In the genomic region with DNA sequence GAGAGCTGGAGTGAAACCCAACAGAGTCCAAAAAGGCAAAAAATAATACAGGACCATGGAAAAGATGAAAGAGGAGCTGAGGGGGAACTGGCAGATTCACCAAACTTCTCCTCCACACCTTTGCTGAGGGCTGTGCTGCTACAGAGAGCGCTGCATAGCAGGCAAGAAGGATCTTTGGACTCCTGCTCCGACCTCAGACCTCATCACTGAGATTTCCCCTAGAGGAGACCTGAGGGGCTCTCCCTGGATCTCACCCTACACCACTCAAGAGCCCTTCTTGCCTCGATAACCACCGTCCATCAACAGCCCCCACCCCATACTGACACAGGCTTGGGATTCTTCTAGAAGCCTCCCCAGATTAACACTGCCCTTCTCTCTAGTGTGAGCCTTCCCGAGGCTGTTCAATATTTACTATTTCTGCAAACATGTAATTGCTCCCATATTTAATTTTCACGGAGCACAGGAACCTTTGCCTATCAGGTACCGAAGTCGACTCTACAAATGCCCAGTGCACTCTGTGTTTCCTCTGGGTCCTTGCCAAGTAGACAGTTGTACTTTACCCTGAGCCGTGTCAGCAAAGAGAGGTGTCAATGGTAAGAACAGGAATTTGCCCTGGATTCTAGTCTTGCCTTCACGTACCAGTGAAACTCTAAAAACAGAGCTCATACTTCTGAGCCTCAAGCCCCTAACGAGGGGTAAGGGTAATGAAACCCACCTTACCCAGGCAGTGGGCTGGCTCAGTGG, we compare ENCODE assay signal across 22 mouse cellular contexts.
A peak's percentile ranks its signal among the peaks of the same experiment; 100 is the strongest.
DNase-seq lines count a peak whose midpoint lies in the region; ATAC-seq and TF ChIP-seq lines count a peak whose summit lies in the region.
"Had no signal": no experiment of that assay in that cellular context is flagged by ENCODE, and none has a peak within 500 bp of the region (broad histone marks: within the 10 kb centered on the region; RNA-seq: fewer than 3 reads in every experiment).

No protein-coding gene starts in this region.

- ATAC-seq in kidney, embryonic 16.5 days (ENCODE audit: low FRiP score, low TSS enrichment) = no peak
- ATAC-seq in kidney, postnatal 0 days (replicated peaks; ENCODE audit: low FRiP score, low read depth) = peak; percentile 59
- ATAC-seq in liver, postnatal 0 days = peak; percentile 72
- ATAC-seq: activated CD4-positive, CD25-positive, alpha-beta regulatory T cell, adult 4 months; CD4-positive, CD25-positive, alpha-beta regulatory T cell, adult 4 months; inflammation-experienced regulatory T-cells, adult 6 months; midbrain, embryonic 13.5 days had no signal

- no peak for TF ChIP-seq CTCF in kidney, adult 2 months (conservative IDR thresholded peaks at IDR 0.05; ENCODE audit: insufficient read depth, insufficient read length, low read depth, low read length)
- TF ChIP-seq CTCF in kidney, postnatal 0 days (IDR thresholded peaks at IDR 0.05; ENCODE audit: low read depth) = no peak
- no peak for TF ChIP-seq CTCF in liver, postnatal 0 days (IDR thresholded peaks at IDR 0.05; ENCODE audit: low read depth)

- TF ChIP-seq POLR2A in kidney, adult 2 months (IDR thresholded peaks at IDR 0.05; ENCODE audit: low read depth, low read length) = no peak

- TF ChIP-seq EP300 in liver, postnatal 0 days (IDR thresholded peaks at IDR 0.05; ENCODE audit: low read depth) = no peak

- no peak overlapping the region for H3K9ac ChIP-seq in kidney, embryonic 16.5 days (replicated peaks; ENCODE audit: low read length)
- no peak overlapping the region for H3K9ac ChIP-seq in kidney, postnatal 0 days (ENCODE audit: low read depth, low read length)
- H3K9ac ChIP-seq in liver, postnatal 0 days (replicated peaks) = no peak overlapping the region
- H3K9ac ChIP-seq: hindbrain, embryonic 13.5 days; liver, embryonic 13.5 days; midbrain, embryonic 13.5 days; neural tube, embryonic 12.5 days had no signal

- H3K4me1 ChIP-seq in kidney, adult 2 months (ENCODE audit: control insufficient read depth, insufficient read depth, low read length) = peaks cover 8% of the 10 kb centered on the region; the same call in 1 of the 2 replicates
- H3K4me1 ChIP-seq in kidney, embryonic 16.5 days (ENCODE audit: insufficient read depth, low read length) = no peaks in the 10 kb centered on the region
- H3K4me1 ChIP-seq in kidney, postnatal 0 days (replicated peaks; ENCODE audit: insufficient read depth, low read length) = no peaks in the 10 kb centered on the region
- no peaks in the 10 kb centered on the region for H3K4me1 ChIP-seq in liver, postnatal 0 days (ENCODE audit: insufficient read depth)
- H3K4me1 ChIP-seq: liver, embryonic 13.5 days; midbrain, embryonic 13.5 days; neural tube, embryonic 12.5 days had no signal

- no peak overlapping the region for H3K4me3 ChIP-seq in kidney, adult 2 months (ENCODE audit: insufficient read depth, low read depth, low read length)
- H3K4me3 ChIP-seq in kidney, embryonic 16.5 days (ENCODE audit: low read length) = no peak overlapping the region
- H3K4me3 ChIP-seq in kidney, postnatal 0 days (replicated peaks; ENCODE audit: low read depth, low read length) = no peak overlapping the region
- H3K4me3 ChIP-seq in liver, postnatal 0 days (ENCODE audit: low read depth, low read length) = no peak overlapping the region
- H3K4me3 ChIP-seq: forebrain, embryonic 10.5 days; hindbrain, embryonic 13.5 days; liver, embryonic 13.5 days; midbrain, embryonic 13.5 days; neural tube, embryonic 12.5 days had no signal

- H3K9me3 ChIP-seq in kidney, embryonic 16.5 days (ENCODE audit: low read length) = no peaks in the 10 kb centered on the region
- no peaks in the 10 kb centered on the region for H3K9me3 ChIP-seq in kidney, postnatal 0 days (replicated peaks; ENCODE audit: low read length)
- H3K9me3 ChIP-seq in liver, postnatal 0 days (ENCODE audit: low read length) = no peaks in the 10 kb centered on the region
- H3K9me3 ChIP-seq: forebrain, embryonic 10.5 days; hindbrain, embryonic 13.5 days; liver, embryonic 13.5 days; midbrain, embryonic 13.5 days; neural tube, embryonic 12.5 days had no signal

- H3K36me3 ChIP-seq in kidney, adult 2 months (ENCODE audit: control insufficient read depth, insufficient read depth, low read length) = no peaks in the 10 kb centered on the region
- H3K36me3 ChIP-seq in kidney, embryonic 16.5 days (ENCODE audit: insufficient read depth, low read length) = no peaks in the 10 kb centered on the region
- H3K36me3 ChIP-seq in kidney, postnatal 0 days (ENCODE audit: insufficient read depth, low read length) = no peaks in the 10 kb centered on the region
- H3K36me3 ChIP-seq in liver, postnatal 0 days (replicated peaks; ENCODE audit: insufficient read depth, low read length) = no peaks in the 10 kb centered on the region
- H3K36me3 ChIP-seq: forebrain, embryonic 10.5 days; hindbrain, embryonic 13.5 days; liver, embryonic 13.5 days; midbrain, embryonic 13.5 days; neural tube, embryonic 12.5 days had no signal

- H3K4me2 ChIP-seq in kidney, embryonic 16.5 days (replicated peaks; ENCODE audit: low read depth, low read length) = no peak overlapping the region
- H3K4me2 ChIP-seq in kidney, postnatal 0 days (ENCODE audit: low read length) = no peak overlapping the region
- H3K4me2 ChIP-seq in liver, postnatal 0 days (ENCODE audit: low read depth, low read length) = no peak overlapping the region
- H3K4me2 ChIP-seq: hindbrain, embryonic 13.5 days; liver, embryonic 13.5 days; midbrain, embryonic 13.5 days; neural tube, embryonic 12.5 days had no signal

- no peaks in the 10 kb centered on the region for H3K27me3 ChIP-seq in kidney, adult 2 months (replicated peaks; ENCODE audit: control insufficient read depth, insufficient read depth, low read length)
- no peaks in the 10 kb centered on the region for H3K27me3 ChIP-seq in kidney, embryonic 16.5 days (ENCODE audit: insufficient read depth, low read length)
- H3K27me3 ChIP-seq in kidney, postnatal 0 days (ENCODE audit: insufficient read depth, low read length) = no peaks in the 10 kb centered on the region
- H3K27me3 ChIP-seq in liver, postnatal 0 days (ENCODE audit: insufficient read depth, low read length) = no peaks in the 10 kb centered on the region
- H3K27me3 ChIP-seq: hindbrain, embryonic 13.5 days; liver, embryonic 13.5 days; midbrain, embryonic 13.5 days; neural tube, embryonic 12.5 days had no signal

- 56% methylated on average over 11 of the region's 11 CpGs for WGBS in kidney, adult 2 months
- WGBS in kidney, embryonic 16.5 days = 79% methylated on average over 11 of the region's 11 CpGs
- 78% methylated on average over 11 of the region's 11 CpGs for WGBS in kidney, postnatal 0 days
- WGBS in liver, postnatal 0 days (ENCODE audit: insufficient replicate concordance) = 56% methylated on average over 11 of the region's 11 CpGs

- peak overlapping the region; percentile 79 for H3K27ac ChIP-seq in kidney, adult 2 months (ENCODE audit: insufficient read depth, low read depth, low read length)
- no peak overlapping the region for H3K27ac ChIP-seq in kidney, embryonic 16.5 days (ENCODE audit: low read length)
- 0 out of 2 replicates have a peak overlapping the region, but pooled peaks have one; percentile 5 for H3K27ac ChIP-seq in kidney, postnatal 0 days
- peak overlapping the region; percentile 17; the same call in 1 of the 2 replicates for H3K27ac ChIP-seq in liver, postnatal 0 days (ENCODE audit: low read depth)
- H3K27ac ChIP-seq: forebrain, embryonic 10.5 days; hindbrain, embryonic 13.5 days; liver, embryonic 13.5 days; midbrain, embryonic 13.5 days; neural tube, embryonic 12.5 days had no signal

- peak; percentile 24 to 36 for DNase-seq in cerebellum, postnatal 10 days
- DNase-seq in cerebellum, adult 8-10 months = no peak
- peak; percentile 93 for DNase-seq in kidney, adult 2 months
- no peak for DNase-seq in kidney, postnatal 0 days (ENCODE audit: low spot score)
- DNase-seq in liver, postnatal 0 days = peak; percentile 52
- DNase-seq in spleen, postnatal 14 days (ENCODE audit: low spot score in 2 of 2) = no peak
- no peak for DNase-seq in thymus, postnatal 0 days (ENCODE audit: low spot score)
- DNase-seq: adrenal gland, postnatal 25 days; cerebellum, adult 11 months; heart, adult 11 months; left cerebral cortex, postnatal 4 days; liver, embryonic 13.5 days; lung, postnatal 10 days; thymus, postnatal 4 days had no signal

Comparison
In these comparisons a context has a peak if more than half of its experiments do, and no peak if none do; other contexts are left out.
1. DNase-seq: peak in cerebellum, postnatal 10 days (2 of 2), kidney, adult 2 months (single experiment) and liver, postnatal 0 days (single experiment); none in cerebellum, adult 8-10 months (single experiment), kidney, postnatal 0 days (single experiment), spleen, postnatal 14 days (0 of 2) and thymus, postnatal 0 days (single experiment).